Mouse (Mus musculus): Measurements from ENCODE around the gene Git1.

- TF ChIP-seq CTCF (IDR thresholded peaks at IDR 0.05) (no peak), EP300 (IDR thresholded peaks at IDR 0.05) (no peak)
Measured at GRCm38 (mm10) chr11:77455770-77456510, 37.4 kb upstream of the Git1 start.

Measured in lung, postnatal 0 days (tissue).